Mouse (Mus musculus): ENCODE data around the gene Fam20b.

The Fam20b gene

DNA sequence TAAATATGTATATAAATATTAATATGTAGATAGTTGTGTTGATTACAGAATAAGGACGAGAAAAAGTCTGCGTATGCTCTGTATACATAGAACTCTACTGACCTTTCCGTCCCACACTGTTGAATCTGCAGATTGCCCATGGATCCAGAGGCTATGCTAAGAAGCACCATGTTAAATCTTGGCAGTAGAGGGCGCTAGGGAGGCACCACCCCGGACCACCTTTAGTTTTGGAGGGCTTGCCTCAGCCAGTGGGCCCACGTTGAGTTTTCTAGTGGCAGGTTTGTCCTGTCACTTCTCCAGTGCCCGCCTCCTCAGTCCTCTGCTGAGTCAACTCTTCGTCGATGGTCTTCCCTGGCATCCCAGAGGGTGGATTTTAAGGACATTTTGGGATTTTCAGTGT is 11.9 kb upstream of the Fam20b start:
- in situ Hi-C loops (cut with MboI, MseI), result no loop called here

DNA sequence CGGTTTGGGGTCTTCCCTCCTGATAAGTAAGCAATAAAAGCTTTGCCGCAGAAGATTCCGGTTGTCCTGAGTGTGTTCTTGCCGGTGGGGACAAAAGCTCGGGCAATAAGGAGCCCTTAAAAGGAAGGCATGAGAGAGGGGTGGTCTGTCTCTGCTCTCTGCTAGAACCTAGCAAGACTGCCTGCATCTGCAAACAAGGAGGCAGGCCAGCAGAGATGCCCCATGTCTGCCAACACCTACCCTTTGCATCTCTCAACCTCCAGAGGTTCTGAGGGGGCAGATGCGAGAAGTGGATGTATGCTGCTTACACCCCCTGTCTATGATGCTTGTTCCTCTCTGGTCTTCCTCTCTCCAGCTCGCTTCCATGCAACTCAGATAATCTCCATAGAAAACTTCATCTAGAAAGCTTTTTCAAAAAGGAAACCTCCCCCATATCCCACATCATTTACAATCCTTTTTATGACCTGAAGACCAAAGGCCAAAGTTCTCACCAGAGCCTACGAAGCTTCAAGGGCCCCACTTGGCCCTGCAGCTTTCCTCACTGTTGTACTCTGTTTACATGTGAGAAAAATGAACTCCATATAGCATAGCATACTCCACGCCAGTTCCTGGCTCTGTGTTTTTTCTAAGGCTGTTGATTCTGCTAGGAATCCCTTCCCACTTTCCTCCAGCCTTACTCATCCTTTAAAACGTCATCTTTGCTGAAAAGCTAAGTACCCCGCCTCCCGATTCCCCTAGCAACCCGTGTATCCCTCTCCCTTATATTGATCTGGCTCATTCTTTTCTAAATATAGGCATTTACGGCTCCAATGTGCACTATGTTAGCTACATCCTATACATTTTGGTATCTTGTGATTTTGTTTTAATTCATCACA is 8.6 kb upstream of the Fam20b start:
- in situ Hi-C loops (cut with MboI, MseI), result no loop called here

DNA sequence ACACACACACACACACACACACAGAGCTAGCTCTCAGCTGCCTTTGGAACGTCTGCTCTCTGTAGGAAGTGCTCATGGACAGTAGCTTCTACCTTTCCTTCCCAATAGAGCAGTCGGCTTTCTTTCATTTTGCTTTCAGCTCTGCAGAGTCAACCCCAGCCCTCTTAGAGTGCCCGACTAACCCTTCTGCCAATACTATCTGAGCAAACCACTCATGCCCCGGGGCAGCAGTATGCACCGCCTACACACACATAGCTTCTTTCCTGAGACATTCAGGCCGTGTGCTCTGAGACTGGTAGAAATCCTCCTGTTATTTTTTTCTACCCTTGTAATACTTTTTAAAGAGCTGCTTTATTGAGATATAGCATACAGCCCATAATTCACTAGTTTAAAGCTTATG is 3.2 kb upstream of the Fam20b start:
- in situ Hi-C loops (cut with MboI, MseI), result no loop called here

DNA sequence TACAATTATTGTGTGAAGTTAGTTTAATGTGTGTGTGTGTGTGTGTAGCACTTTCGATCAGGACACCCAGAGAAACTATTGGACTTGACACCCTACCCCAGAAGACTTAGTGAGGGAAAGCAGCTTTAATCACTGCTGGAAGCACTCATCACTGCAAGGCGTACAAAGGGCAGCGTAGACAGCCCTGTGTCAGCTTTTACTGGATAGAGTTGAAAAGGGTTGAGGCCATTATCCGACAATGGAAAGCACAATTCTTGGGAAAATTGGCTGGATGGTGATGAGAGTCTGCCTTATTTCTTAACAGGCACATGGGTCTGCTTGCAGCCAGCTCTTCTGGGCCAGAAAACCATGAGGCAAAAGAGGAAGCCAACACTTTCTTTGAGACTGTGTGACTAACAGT is 1.2 kb upstream of the Fam20b start:
- in situ Hi-C loops (cut with MboI, MseI), result no loop called here

DNA sequence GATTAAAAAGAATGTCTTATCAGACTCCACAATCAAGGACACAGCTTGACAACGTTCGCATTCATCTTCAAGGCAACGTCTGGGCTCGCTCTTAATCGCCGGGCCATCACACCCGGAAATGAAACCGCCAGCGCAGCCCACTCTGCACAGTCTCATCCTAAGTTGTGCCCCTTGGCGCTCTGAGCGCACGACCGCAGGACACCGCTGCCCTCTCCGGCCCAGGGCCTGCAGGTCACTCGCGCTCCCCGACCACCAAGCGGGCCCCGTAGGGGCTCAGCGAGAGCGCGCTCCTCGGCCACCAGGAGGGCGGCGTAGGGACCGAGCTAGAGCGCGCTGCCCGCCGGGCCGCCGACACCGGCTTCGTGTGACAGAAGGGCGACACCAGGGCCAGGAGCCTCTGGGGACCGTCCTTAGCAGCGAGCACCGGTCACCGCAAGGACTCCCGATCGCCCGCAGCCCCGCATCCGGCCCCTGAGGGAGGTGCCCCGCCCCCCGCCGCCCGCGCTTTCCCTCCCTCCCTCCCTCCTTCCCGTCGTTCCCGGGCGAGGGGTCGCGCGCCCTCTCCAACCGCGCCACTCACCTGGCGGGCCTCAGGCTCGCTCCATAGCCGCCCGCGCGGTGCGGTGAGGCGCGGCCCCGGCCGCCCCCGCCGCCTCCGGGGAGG is 468 bp downstream of the Fam20b start:
- in situ Hi-C loops (cut with MboI, MseI), result no loop called here

DNA sequence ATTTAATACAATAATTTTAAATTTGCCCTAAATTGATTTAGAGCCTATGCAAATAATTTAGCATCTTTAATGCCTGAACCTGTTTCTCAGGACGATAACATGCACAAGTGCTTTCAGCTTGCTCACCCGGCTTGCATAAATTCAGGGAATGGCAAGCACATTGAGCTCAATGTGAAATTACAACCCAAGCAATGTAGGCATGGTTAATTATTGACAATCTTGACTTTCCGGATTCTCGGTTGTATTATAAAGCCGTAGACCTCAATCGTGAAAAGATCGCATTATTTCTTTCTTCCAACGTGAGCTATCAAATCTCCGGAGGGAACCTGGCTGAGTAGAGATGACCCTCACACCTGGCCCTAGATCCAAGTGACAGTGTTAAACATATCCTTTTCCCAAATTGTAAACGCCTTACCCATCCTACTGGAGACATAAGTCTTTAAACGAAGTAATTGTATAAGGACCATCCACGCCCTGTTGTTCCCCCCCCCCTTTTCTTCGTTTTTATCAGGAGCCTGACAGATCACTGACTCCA is 1.1 kb downstream of the Fam20b start:
- in situ Hi-C loops (cut with MboI, MseI), result no loop called here

DNA sequence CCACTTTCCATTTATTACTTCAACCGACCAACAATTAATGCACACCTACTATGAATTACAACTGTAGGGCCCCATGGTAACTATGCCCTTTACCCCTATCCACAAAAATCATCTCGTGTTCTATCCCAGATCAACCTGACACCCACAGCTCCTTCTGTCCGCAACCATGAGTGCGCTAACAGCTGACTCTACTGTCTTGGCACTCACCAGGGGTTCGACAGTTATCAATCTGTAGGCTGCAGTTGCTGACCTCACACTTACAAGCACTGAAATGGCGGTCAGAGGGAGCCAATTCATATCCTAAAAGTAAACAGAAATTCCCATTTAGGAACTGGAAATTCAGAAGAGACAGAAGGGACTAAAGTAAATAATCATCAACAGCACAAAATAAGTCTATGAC is 2.2 kb downstream of the Fam20b start:
- in situ Hi-C loops (cut with MboI, MseI), result no loop called here

DNA sequence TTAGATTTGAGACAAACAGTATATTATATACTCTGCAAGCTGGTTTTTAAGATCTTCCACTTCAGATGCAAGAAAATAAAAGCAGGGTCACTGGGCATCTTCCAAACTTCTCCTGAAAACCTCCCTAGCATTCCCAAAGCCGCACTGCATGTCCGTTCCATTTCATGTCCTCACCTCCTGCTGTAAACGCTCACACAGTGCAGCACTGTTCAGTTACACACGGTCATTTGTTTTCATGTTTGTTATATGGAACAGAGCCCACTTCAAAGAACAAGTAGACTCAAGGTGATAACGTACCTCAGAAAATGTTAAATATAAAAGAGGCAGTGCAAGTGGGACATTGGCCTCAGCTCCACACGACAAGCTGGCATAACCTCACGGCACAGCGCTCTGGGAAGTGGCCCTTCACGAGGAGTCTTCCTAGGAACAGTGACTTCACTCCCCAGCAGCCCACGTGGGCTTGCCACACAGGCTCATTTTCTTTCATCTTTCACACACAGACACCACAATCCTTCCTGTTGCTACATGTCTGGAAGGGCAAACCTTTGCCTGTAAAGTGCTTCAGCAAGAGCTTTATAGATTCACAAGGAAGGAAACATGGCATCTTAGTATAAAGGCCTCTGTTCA is 8.3 kb downstream of the Fam20b start:
- in situ Hi-C loops (cut with MboI, MseI), result no loop called here

DNA sequence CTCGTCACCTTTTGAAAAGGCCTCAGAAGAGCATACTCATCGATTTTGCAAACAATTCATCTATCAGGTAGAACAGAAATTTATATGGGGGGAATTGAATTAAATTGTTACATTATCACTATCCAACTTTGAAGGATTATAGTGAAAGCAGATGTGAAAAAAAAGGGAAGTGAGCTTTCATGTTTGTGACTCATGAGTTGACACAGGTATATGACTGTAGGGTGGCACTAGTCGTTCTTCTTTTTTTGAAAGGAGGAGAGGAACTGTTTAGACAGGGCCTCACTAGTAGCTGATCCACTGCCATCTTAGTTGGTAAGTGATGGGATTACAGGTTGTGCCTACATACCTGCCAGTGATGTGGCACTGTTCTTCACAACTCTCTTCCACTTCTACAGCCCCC is 10.2 kb downstream of the Fam20b start:
- in situ Hi-C loops (cut with MboI, MseI), result no loop called here

DNA sequence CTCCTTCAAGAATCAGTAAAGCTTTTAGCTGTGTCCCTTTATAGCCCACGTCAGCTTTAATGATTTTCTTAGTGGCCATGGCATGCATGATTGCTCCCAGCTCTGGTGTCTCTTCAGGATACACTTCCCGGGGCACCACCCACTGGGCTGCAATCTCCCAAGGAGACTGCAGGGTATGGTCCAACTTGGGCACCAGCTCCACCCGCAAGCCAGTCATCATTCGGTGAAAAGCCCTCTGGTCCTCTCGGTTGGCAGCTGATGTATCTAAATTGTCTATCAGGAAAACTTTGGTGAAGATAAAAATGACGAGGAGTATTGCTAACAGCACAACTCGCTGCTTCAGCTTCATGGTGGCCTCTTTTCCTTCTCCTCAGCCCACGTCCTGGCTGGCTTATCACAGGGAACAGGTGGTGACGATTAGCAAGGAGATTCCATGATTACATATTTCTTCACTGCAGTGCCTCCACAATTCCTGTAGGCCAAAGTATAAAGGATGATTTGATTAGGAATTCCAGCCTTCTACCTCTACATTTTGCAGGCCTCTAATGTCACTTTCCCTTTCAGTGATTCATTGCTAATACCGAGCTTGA is 13.1 kb downstream of the Fam20b start:
- in situ Hi-C loops (cut with MboI, MseI), result no loop called here

DNA sequence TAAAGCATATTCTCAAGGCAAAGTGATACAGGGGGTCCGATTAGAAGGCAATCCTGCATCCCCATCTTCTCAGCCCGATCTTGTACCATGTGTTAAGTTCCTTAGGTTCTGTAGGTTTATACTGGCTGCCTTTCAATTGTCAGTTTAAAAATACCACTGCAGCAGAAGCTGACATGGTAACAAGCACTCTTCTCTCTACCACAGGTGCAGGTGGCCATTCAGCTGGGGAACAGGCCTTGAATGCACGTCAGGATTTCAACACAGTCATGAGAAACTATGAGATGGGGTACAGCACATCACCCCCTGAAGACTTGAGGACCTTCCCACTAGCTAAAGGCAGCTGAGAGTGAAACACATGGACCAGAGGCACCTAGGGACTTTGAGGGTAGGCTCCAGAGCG is 15.4 kb downstream of the Fam20b start:
- in situ Hi-C loops (cut with MboI, MseI), result no loop called here

DNA sequence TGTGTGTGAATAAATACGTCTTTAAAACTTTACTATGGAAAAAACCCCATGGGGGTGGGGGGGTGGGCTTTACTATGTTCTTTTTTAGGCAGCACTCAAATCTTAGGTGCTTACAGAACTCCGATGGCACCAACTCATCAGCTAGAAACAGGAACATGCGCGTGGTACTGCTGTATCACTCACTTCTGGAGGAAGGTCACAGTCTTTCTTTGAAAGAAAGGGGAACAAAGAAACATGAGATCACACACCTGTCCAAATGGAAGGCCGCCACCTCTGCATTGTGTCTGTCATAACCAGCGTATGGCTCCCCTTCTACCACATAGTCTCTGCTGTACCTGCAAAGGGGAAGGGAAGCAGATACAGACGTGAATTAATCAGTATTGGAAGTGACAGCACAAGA is 16.7 kb downstream of the Fam20b start:
- in situ Hi-C loops (cut with MboI, MseI), result no loop called here

DNA sequence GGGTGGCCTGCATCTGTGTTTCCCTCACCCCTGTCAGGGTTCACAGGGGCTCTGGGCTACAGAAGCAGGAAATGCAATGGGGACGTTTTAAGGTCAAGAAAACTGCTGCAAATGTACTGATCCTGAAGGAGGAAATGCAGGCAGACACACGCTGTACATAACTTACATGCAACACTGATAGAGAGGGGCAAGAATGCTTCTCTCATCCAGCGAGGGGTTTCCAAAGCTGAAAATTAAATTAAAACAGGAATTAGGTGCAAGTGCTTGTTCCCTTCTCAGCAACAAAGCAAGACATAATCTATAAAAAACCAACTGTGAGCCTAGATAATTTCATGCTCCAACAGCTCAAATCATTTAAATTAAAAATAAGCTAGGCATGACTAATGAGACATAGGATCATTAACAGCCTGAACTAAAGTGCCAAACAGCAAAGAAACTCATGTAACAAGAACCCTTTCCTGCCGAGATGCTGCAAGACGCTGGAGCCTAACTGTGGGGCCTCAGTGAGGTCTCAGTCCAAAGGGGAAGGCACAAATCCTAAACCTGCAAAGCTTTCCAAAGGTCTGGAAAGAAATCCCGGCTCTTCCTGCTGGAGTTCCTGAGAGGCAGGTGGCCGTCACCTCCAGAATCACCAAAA is 32.7 kb downstream of the Fam20b start:
- in situ Hi-C loops (cut with MboI, MseI), result no loop called here

DNA sequence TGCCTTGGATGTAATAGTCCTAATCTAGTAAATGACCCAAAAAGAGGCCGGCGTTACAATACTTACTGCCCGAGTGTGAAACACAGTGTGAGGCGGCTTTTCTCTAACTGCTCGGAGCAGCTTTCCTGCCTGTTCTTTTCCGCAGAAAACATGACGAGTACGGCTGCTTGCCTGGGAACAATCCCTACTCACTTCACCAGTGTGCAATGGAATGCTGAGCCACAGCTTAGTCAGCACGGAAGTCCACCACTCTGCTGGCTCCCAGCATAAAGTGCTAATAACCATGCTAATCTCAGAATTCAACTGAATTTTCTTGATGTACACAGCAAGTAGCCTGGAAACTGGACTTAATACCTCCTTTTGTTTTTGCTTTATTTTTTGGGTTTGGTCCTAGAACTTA is 39.3 kb downstream of the Fam20b start:
- in situ Hi-C loops (cut with MboI, MseI), result no loop called here

DNA sequence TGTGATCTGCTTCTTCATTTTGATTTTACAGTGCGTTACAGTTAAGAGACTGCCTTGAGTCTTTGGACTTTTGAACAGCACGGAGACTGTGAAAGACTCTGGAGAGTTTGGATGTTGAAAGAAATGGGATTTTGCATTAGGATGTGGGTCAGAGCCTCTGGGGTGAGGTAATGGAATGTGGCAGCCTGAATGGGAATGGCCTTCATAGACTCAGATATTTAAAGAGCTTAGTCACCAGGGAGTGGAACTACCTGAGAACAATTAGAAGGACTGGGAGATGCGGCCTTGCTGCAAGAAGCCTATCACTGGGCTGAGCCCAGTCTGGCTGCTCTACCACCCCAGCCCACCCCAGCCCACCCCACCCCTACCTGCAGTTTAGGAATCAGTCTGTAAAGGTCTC is 41.7 kb downstream of the Fam20b start:
- in situ Hi-C loops (cut with MboI, MseI), result no loop called here

DNA sequence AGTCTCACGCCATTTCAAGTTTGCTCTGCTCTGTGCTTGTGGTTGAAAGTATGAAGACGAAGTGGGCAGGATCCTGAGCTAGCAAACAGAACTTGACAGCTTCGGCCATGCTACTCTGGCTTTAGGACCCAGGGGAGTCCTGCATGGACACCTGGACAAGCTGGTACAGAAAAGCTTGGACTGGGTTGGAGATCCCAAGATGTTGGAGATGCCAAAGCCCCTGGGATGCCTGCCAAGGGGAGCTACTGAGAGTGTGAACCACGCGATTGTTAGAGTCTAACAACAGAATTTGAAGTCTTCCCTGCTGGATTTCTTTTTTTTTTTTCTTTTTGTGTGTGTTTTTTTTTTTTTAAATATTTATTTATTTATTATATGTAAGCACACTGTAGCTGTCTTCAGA is 42.3 kb downstream of the Fam20b start:
- in situ Hi-C loops (cut with MboI, MseI), result no loop called here

DNA sequence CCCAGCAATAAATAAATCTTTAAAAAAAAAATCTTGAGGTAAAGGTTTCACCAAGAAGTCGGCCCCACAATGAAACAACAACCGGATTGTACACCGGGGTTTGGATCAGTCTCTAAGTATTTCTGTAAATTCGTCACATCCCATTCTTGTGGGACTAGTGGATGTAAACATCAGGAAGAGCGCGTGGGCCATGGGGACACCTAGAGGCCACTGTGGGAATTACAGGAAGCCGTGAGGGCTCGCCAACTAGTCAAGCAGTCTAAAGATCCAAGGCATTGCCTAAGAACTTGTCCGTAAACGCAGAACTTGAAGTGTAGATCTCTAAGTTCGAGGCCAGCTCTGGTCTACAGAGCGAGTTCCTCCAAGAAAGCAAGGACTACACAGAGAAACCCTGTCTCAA is 42.7 kb downstream of the Fam20b start:
- in situ Hi-C loops (cut with MboI, MseI), result no loop called here

DNA sequence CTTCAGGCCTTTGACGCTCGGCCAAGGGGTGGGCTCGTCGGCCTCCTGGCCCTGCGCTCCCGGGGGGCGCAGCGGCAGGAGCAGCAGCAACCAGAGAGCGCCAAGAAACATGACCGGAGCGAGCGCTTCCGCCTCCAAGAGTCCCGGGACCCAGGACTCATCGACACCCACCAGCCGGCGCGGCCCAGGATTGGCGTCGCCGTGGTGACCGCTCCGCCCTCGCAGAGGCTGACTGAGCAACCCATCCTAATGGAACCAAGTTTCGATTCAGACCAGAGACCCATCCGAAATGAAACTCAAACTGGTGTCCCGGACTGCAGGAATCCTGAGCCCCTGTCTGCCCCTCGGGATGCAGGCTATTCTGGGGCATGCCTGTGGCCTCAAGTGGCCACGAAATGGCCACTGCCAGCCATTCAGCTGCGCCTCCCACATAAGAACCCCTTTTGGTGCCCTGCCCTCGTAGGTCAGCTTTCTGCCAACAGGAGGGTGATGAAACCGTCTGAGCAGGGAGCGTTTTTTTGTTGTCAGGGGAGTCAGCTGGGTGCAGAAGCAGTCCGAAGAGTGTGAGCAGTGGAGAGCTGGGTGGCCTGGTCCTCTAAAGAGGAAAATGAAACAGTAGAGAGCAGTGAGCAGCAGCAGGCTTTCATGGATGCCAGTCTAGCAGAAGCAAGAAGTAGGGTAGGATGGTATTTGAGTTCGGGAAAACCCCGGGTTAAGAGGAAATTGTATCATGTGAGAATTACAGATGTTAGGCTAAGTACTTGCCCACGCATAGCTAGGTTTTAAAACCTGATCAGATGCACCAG is 44.5 kb downstream of the Fam20b start, which contains the start of gene Tor3a:
Gene Tor3a (minus strand): TSS at position 162 of the 806 bp plus-strand sequence.
- in situ Hi-C loops (cut with MboI, MseI), result loop anchor here (5.0 kb wide), 1 partner anchor 37 kb away; no protein-coding TSS in a partner anchor

DNA sequence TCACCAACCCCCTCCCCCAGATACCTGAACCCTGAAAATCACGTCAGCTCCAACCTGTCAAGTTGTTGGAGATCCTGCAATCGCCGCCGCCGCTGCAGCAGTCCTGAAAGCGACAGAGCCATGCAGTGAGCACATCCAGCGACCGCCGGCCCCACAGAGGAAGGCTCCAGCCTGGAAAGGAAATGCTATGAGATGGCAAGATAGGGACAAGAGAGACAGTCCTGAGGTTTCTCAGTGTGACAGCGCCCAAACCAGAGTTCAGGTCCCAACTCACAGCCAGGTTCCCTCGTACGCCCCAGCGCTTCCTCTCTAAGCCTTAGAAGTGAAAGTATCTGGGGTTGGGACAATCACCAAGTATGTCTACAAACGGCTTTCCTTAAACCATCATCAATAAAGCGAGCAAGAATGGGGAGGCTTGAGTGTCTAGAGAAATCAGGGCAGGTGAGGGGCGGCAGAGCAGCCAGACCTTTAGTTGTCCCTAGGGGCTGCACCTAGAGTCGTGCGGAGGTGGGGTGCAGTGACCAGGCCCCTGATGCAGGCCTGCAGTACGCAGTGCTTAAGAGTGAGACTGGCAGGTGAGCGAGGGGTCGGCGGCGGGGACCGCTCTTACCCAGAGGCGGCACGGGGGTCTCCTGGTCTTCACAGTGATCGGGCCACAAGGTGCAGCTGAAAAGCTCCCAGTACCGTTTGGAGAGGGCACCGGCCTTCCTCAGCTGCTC is 45.3 kb downstream of the Fam20b start:
- in situ Hi-C loops (cut with MboI, MseI), result loop anchor here (5.0 kb wide), 1 partner anchor 36 kb away; no protein-coding TSS in a partner anchor
